Mouse (Mus musculus): Measurements from ENCODE around the gene Plcb1. TPM values are rescaled to one million over a fixed set of nuclear protein-coding genes. Genes with fewer than 3 reads are reported as not detected.

The Plcb1 gene
- polyA plus RNA-seq, 1 experiment from 2014 or later, result 10.3 TPM

DNA sequence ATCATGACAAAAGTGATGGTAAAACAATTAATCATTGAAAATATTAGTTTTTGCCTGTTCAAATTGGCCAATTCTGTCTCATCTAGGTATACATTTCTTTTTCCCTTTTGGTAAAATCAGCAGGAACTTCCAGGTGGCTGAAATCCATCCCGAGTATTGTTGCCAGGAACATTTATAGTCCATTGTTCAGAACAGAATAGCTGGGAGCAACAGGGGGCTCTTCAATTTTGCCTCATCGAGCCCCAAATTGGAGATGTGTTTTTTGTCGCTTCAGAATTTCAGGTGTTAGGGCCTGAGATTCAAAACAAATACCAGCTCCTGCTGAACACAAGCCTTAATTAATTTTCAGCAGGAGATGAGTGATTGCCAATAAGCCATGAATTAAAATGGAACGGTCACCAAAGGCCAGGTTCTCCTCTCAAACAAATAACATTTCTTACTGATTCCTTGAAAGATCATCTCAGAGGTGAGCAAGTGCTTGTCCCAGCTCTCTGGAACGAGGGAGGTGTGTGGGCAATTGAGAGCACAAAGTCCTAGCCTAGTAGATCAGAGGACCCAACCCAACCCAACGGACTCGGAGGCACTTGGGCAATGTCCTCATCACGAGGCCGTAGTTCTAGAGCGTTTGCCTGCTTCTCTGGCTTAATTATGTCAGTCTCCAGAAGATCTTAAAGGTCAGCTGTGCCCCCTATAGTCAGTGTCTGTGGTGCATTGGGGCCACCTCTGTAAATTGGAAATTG is 136.9 kb downstream of the Plcb1 start:
- H3K27ac ChIP-seq (replicated peaks), result no peak overlapping the region
- ATAC-seq (ENCODE audit: low FRiP score, low read depth), result no peak
- H3K9ac ChIP-seq (replicated peaks), result no peak overlapping the region
- no peaks in the 10 kb centered on the region for H3K9me3 ChIP-seq
- H3K27me3 ChIP-seq, result no peaks in the 10 kb centered on the region; the same call in 1 of the 2 replicates
- 76% methylated on average over 10 of the region's 10 CpGs for WGBS
- H3K36me3 ChIP-seq, result no peaks in the 10 kb centered on the region
- H3K4me1 ChIP-seq, result peaks cover 7% of the 10 kb centered on the region
- H3K4me2 ChIP-seq (replicated peaks), result no peak overlapping the region
- H3K4me3 ChIP-seq, result no peak overlapping the region

DNA sequence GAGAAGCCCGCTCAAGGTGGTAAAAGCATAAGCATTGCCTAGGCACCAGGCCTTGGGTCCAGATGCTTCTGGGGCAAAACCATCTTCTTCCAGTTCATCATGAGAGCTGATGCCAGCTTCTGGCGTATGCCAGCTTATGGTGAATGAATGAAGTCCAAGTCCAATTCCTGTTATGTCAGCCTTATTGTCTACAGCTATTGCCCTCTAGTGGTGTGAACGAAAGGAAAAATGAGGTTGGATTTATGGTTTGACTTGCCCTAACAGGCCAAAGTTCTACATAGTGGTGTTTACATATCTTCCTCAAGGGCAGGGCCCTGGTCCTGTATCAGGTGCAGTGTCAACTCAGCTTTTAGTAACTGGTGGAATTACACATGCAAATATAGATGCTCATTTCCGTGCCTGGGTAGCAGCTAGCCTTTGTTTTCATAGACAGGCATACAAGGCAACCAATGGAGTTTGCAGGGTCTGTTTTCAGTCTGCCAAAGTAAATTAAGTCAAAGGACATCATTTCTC is 138.3 kb downstream of the Plcb1 start:
- H3K9me3 ChIP-seq, result no peaks in the 10 kb centered on the region
- H3K4me2 ChIP-seq (replicated peaks), result no peak overlapping the region
- H3K4me3 ChIP-seq, result no peak overlapping the region
- peaks cover 7% of the 10 kb centered on the region for H3K4me1 ChIP-seq
- H3K36me3 ChIP-seq, result no peaks in the 10 kb centered on the region
- no peak for ATAC-seq (ENCODE audit: low FRiP score, low read depth)
- 91% methylated on average over 4 of the region's 4 CpGs for WGBS
- no peak overlapping the region for H3K9ac ChIP-seq (replicated peaks)
- H3K27me3 ChIP-seq, result no peaks in the 10 kb centered on the region; the same call in 1 of the 2 replicates
- H3K27ac ChIP-seq (replicated peaks), result no peak overlapping the region

DNA sequence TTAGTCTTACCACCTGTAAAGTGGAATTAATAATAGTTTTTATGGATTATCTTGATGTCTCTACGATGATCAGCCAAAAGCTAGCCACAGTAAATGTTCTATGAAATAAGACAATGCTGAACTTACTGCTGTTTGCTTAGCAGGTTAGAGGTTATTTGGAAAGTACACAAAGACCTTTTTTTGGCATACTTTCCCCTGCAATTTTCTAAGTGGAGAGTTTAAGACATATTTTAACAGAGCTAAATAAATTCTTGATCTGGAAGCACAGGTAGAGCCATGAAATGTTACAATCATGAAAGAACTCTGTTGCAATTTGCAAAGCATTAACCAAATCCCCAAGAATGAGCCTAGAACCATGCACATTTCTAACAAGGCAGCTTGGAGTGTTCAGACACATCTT is 140.4 kb downstream of the Plcb1 start:
- 84% methylated on average over 1 of the region's 1 CpGs for WGBS
- H3K4me2 ChIP-seq (replicated peaks), result no peak overlapping the region
- no peaks in the 10 kb centered on the region for H3K36me3 ChIP-seq
- no peak for ATAC-seq (ENCODE audit: low FRiP score, low read depth)
- H3K9me3 ChIP-seq, result no peaks in the 10 kb centered on the region
- H3K27ac ChIP-seq (replicated peaks), result no peak overlapping the region
- H3K9ac ChIP-seq (replicated peaks), result no peak overlapping the region
- peaks cover 5% of the 10 kb centered on the region; the same call in 1 of the 2 replicates for H3K27me3 ChIP-seq
- H3K4me3 ChIP-seq, result no peak overlapping the region
- H3K4me1 ChIP-seq, result peaks cover 21% of the 10 kb centered on the region

DNA sequence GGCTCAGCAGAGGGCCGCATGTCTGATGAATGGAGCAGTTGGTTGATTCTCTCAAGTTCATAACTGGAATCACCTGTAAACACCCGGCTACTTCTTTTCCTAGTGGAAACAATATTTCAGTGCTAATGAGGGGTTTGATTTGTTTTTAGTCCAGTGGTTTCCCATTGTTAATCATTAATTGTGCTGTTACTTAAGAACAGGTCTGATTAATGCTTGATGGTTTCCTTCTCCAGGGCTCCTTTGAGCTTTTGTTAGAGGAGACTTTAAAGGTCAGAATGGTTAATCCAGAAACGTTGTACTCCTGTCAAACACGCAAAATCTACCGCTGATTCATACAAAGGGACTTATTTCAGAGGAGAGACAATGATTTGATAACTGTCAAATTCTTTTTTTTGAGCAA is 141.2 kb downstream of the Plcb1 start:
- 23% methylated on average over 5 of the region's 5 CpGs for WGBS
- Histone ChIP-seq H3K27ac (replicated peaks) (no peak overlapping the region), H3K4me2 (replicated peaks) (no peak overlapping the region), H3K9me3 (no peaks in the 10 kb centered on the region), H3K36me3 (no peaks in the 10 kb centered on the region), H3K9ac (replicated peaks) (no peak overlapping the region), H3K4me3 (no peak overlapping the region), H3K27me3 (peaks cover 12% of the 10 kb centered on the region), H3K4me1 (peaks cover 20% of the 10 kb centered on the region)
- no peak for ATAC-seq (ENCODE audit: low FRiP score, low read depth)

DNA sequence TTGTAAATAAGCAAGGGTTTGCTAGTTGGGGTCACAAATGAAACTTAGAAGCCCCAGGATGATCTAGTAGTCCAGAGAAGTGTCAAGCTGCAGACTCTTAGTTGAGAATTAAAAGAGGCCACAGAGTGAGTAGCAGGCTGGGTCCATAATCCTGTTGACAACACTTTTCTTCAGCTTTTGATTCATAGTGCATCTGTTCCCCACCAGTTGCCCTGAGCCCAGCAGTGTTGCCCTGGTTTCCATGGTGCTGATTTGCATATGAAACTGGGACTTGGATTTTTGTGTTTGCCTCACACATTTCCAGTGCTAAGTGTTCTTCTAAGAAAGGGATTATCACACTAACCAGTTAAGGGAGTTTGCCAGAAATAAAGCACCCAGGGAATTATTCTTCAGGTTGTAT is 143.6 kb downstream of the Plcb1 start:
- Histone ChIP-seq H3K27ac (replicated peaks) (no peak overlapping the region), H3K4me1 (peaks cover 20% of the 10 kb centered on the region)

DNA sequence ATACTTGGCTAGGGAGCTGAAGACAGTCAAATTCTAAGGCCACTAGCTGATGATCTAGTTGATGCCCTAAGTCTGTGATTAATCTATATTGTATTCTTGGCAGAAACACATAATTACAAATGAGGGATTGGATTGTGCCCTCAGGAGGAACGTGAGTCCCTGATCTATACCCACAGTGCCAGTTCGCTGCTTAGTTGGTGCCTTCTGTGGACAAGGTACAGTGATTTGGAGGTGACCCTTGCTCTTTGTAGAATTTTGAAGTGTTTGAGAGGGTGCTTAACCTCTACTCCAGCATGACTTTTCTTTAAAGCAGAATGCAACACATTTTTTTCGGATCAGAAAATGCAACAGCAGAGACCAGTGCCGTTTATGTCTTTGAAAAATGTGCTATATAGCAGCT is 145.1 kb downstream of the Plcb1 start:
- Histone ChIP-seq H3K4me3 (no peak overlapping the region), H3K4me2 (replicated peaks) (no peak overlapping the region), H3K9ac (replicated peaks) (no peak overlapping the region), H3K27me3 (peaks cover 12% of the 10 kb centered on the region), H3K36me3 (no peaks in the 10 kb centered on the region), H3K4me1 (peaks cover 20% of the 10 kb centered on the region), H3K27ac (replicated peaks) (no peak overlapping the region), H3K9me3 (no peaks in the 10 kb centered on the region)
- no peak for ATAC-seq (ENCODE audit: low FRiP score, low read depth)
- WGBS, result 73% methylated on average over 4 of the region's 4 CpGs

More for the DNA sequence above, 143.6 kb downstream of the Plcb1 start:
- peak; percentile 91 for ATAC-seq (ENCODE audit: low FRiP score, low read depth)
- Histone ChIP-seq H3K4me2 (replicated peaks) (no peak overlapping the region), H3K4me3 (no peak overlapping the region), H3K9ac (replicated peaks) (no peak overlapping the region), H3K36me3 (no peaks in the 10 kb centered on the region), H3K27me3 (peaks cover 12% of the 10 kb centered on the region), H3K9me3 (no peaks in the 10 kb centered on the region)

DNA sequence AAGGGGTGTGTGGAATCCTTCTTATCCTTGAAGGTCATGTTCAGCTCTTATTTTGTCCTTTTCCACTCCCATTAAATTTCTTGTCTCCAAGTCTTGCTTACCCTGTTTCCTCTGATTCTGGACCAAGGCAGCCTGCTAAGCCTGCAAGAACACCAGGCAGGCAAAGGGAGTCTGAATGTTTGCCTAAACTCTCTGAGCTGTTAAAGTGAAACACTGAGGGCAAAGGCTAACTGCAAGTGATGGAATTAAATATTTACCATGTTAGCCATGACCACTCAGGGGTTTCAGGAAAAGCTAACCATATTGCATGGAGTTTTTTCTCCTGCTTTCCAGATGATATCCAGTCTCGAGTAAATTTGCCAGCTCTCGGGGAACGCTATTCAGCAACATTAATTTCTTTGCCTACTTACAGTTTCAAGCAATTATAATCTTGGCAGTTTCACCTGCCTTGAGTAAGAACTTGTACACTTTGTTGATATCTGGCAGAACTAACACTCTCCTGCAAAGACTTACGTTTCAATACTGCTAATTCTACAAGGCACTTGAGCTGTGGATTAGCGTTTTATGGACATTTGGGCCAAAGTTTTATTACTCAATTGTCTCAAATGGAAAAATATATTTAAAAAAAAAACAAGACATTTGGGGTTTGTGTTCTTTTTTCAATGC is 146.0 kb downstream of the Plcb1 start:
- WGBS, result 86% methylated on average over 5 of the region's 5 CpGs
- Histone ChIP-seq H3K27me3 (peaks cover 12% of the 10 kb centered on the region), H3K9ac (replicated peaks) (no peak overlapping the region), H3K36me3 (no peaks in the 10 kb centered on the region), H3K4me1 (peaks cover 17% of the 10 kb centered on the region), H3K27ac (replicated peaks) (no peak overlapping the region), H3K4me3 (no peak overlapping the region), H3K4me2 (replicated peaks) (no peak overlapping the region), H3K9me3 (no peaks in the 10 kb centered on the region)
- ATAC-seq (ENCODE audit: low FRiP score, low read depth), result no peak

DNA sequence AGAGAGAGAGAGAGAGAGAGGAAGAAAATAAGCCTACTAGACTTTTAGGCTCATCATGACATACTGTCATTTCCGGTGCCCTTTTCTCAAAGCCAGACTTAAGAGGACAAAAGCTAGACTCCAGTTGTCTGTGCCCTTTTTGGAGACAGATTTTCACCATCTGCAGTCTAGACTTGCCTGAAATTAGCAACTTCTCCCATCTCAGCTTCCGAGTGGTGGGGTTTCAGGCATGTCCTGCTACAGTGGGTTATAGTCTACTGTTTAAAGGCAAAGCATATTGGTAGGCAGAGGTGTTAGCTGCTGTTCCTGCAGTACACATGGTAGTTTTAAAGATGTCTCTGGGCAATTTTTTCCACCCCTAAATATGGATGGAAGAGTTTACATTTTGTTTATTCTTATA is 149.6 kb downstream of the Plcb1 start:
- peaks cover 7% of the 10 kb centered on the region; the same call in 1 of the 2 replicates for H3K4me1 ChIP-seq
- no peak overlapping the region for H3K4me2 ChIP-seq (replicated peaks)
- 86% methylated on average over 2 of the region's 2 CpGs for WGBS
- H3K9me3 ChIP-seq, result no peaks in the 10 kb centered on the region
- no peak overlapping the region for H3K9ac ChIP-seq (replicated peaks)
- H3K27ac ChIP-seq (replicated peaks), result no peak overlapping the region
- H3K36me3 ChIP-seq, result no peaks in the 10 kb centered on the region
- ATAC-seq (ENCODE audit: low FRiP score, low read depth), result no peak
- H3K27me3 ChIP-seq, result peaks cover 12% of the 10 kb centered on the region
- H3K4me3 ChIP-seq, result no peak overlapping the region

DNA sequence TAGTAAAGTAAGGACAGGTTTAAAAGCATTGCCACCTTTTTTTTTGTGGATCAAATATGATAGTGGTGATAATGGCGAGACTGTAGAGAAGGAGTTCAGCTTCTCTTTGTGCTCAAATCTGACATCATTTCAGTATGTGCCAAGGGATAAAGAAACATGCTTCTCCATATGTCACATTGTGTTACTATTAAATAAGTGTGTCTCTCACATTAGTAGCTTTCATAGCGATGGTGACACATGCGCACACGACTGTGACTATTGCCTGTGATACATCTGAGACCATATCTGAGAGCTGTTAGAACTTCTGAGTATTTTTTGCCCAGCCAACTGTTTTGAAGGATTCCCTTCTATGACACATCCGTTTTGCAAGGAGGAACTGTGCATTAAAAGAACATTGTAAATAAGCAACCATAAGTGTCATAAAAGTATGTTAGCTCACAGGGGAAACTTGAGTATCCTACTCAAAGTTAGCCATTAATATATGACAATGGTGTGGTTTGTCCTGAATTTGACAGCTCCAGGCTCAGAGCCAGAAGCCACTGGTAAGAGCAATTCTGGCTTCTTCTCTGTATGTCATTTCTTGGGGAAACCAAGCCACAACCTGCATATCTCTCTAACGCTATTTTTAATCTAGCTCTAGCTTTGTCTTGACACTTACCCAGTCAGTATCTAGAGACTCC is 150.2 kb downstream of the Plcb1 start:
- peaks cover 2% of the 10 kb centered on the region; the same call in 1 of the 2 replicates for H3K4me1 ChIP-seq
- H3K27me3 ChIP-seq, result peaks cover 9% of the 10 kb centered on the region
- no peaks in the 10 kb centered on the region for H3K36me3 ChIP-seq
- no peak overlapping the region for H3K4me3 ChIP-seq
- WGBS, result 89% methylated on average over 6 of the region's 6 CpGs
- no peak for ATAC-seq (ENCODE audit: low FRiP score, low read depth)
- no peak overlapping the region for H3K4me2 ChIP-seq (replicated peaks)
- no peaks in the 10 kb centered on the region for H3K9me3 ChIP-seq
- no peak overlapping the region for H3K9ac ChIP-seq (replicated peaks)
- H3K27ac ChIP-seq (replicated peaks), result no peak overlapping the region

DNA sequence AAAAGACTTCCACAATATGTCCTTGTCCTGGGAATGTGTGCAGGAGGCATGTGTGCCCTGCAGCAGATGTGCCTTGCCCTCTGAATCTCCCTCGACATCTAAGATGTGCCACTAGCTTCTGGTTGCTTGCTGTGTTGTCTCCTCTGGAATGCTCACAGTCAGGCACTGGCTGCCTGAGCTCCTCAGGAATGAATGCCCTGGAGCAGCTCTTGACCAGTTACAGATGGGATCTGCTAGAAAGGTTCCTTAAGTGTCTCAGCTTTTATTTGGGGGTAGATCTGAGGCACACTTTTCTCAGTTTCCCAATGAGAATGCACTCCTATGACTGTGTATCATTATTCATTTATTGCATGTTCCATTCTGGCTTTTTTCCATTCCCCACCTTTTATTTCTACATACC is 151.8 kb downstream of the Plcb1 start:
- 30% methylated on average over 1 of the region's 1 CpGs for WGBS
- no peaks in the 10 kb centered on the region for H3K9me3 ChIP-seq
- ATAC-seq (ENCODE audit: low FRiP score, low read depth), result no peak

DNA sequence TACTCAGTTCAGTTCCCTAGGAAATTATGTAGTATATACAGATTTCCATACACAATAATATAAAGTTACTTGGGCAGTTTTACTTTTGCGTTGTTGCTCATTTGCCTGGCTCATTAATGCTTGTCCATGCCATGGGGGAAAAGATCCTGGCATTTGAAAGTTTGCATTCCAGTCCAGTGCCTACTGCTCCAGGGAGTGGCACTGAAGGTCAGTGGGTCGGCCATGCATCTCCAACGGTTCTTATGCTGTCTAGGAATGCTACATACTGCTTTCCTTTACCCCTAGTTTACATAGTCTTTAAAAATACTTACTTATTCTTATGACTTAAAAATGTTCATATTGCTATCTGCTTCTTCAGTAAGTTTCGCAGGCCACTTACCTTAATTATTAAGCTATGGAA is 156.2 kb downstream of the Plcb1 start:
- WGBS, result 77% methylated on average over 4 of the region's 4 CpGs
- Histone ChIP-seq H3K9me3 (no peaks in the 10 kb centered on the region), H3K27me3 (no peaks in the 10 kb centered on the region), H3K4me1 (peaks cover 3% of the 10 kb centered on the region; the same call in 1 of the 2 replicates), H3K4me3 (no peak overlapping the region), H3K36me3 (no peaks in the 10 kb centered on the region), H3K27ac (replicated peaks) (no peak overlapping the region), H3K4me2 (replicated peaks) (no peak overlapping the region), H3K9ac (replicated peaks) (no peak overlapping the region)
- ATAC-seq (ENCODE audit: low FRiP score, low read depth), result no peak

More for the DNA sequence above, 151.8 kb downstream of the Plcb1 start:
- no peaks in the 10 kb centered on the region; the same call in 1 of the 2 replicates for H3K4me1 ChIP-seq
- no peak overlapping the region for H3K27ac ChIP-seq (replicated peaks)
- H3K4me3 ChIP-seq, result no peak overlapping the region
- H3K27me3 ChIP-seq, result no peaks in the 10 kb centered on the region
- no peak overlapping the region for H3K4me2 ChIP-seq (replicated peaks)
- H3K36me3 ChIP-seq, result no peaks in the 10 kb centered on the region
- no peak overlapping the region for H3K9ac ChIP-seq (replicated peaks)

DNA sequence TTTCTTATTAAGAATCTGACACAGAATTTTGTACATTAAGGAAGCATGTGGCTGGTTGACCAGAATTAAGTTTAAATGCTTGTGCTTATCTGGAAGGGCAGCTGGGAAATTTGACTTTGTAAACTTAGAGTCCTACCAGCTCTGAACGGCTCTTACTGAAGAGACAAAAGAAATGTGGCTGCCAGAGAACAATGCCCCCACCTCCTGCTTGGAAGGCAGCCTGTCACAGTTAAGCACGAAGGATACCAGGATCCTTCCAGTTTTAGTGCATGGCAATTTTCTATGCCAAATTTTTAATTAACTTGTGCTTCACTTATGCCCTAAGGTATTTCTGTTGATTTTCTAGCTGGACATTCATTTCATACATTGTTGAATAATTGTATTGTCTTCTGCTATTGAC is 157.1 kb downstream of the Plcb1 start:
- H3K9ac ChIP-seq (replicated peaks), result no peak overlapping the region
- 6% methylated on average over 2 of the region's 2 CpGs for WGBS
- H3K4me3 ChIP-seq, result no peak overlapping the region
- no peaks in the 10 kb centered on the region for H3K36me3 ChIP-seq
- peak; percentile 58; the same call in 1 of the 2 replicates for ATAC-seq (ENCODE audit: low FRiP score, low read depth)
- no peaks in the 10 kb centered on the region for H3K27me3 ChIP-seq
- H3K27ac ChIP-seq (replicated peaks), result no peak overlapping the region
- no peaks in the 10 kb centered on the region for H3K9me3 ChIP-seq
- H3K4me2 ChIP-seq (replicated peaks), result no peak overlapping the region
- H3K4me1 ChIP-seq, result peaks cover 3% of the 10 kb centered on the region; the same call in 1 of the 2 replicates

All from midbrain, embryonic 12.5 days (tissue).